Mouse (Mus musculus) CH12.LX (cell line): ENCODE results near the gene Nlrc3.

Source experiments
- CTCF ChIP-seq, 2 experiments: IDR thresholded peaks in 1 of 2; conservative IDR thresholded peaks in 1 of 2; 2 replicates each; pipeline ENCODE4 v1.5.1; 2011 to 2012; ENCODE audit warnings: low read depth in 2 of 2, low read length in 2 of 2, improper control_type of control experiment in 1 of 2, inconsistent platforms in 1 of 2, mild to moderate bottlenecking in 1 of 2, moderate library complexity in 1 of 2
- E2F4 ChIP-seq: IDR thresholded peaks from 2 replicates; pipeline ENCODE4 v1.6.1; 2011; ENCODE audit warnings: low read depth, low read length, improper control_type of control experiment; ENCODE audit not compliant: insufficient replicate concordance
- EP300 ChIP-seq: IDR thresholded peaks from 2 replicates; pipeline ENCODE4 v1.6.1; 2011; ENCODE audit warnings: low read length, improper control_type of control experiment
- HCFC1 ChIP-seq: IDR thresholded peaks from 2 replicates; pipeline ENCODE4 v1.6.1; 2012; ENCODE audit warnings: low read depth, mild to moderate bottlenecking, inconsistent platforms, low read length, improper control_type of control experiment
- MEF2A ChIP-seq: IDR thresholded peaks from 2 replicates; pipeline ENCODE4 v1.6.1; 2014; ENCODE audit warnings: low read depth, mild to moderate bottlenecking, inconsistent platforms, low read length, improper control_type of control experiment, borderline replicate concordance
- MXI1 ChIP-seq: IDR thresholded peaks from 2 replicates; pipeline ENCODE4 v1.6.1; 2011; ENCODE audit warnings: mild to moderate bottlenecking, low read depth, low read length, improper control_type of control experiment
- POLR2A ChIP-seq: IDR thresholded peaks from 2 replicates; pipeline ENCODE4 v1.6.1; 2011; ENCODE audit warnings: low read depth, mild to moderate bottlenecking, improper control_type of control experiment, low read length
- RCOR1 ChIP-seq: conservative IDR thresholded peaks from 2 replicates; pipeline ENCODE4 v1.6.1; 2012; ENCODE audit warnings: low read depth, mild to moderate bottlenecking, inconsistent platforms, low read length, improper control_type of control experiment
- SMC3 ChIP-seq: IDR thresholded peaks from 2 replicates; pipeline ENCODE4 v1.6.1; 2011; ENCODE audit warnings: low read depth, low read length, improper control_type of control experiment
- TCF12 ChIP-seq: IDR thresholded peaks from 2 replicates; pipeline ENCODE4 v1.6.1; 2014; ENCODE audit warnings: low read depth, mild to moderate bottlenecking, inconsistent platforms, low read length, improper control_type of control experiment
- USF1 ChIP-seq: IDR thresholded peaks from 2 replicates; pipeline ENCODE4 v1.6.1; 2014; ENCODE audit warnings: low read depth, mild to moderate bottlenecking, inconsistent platforms, low read length, improper control_type of control experiment
- ZKSCAN1 ChIP-seq: IDR thresholded peaks from 2 replicates; pipeline ENCODE4 v1.6.1; 2012; ENCODE audit warnings: low read depth, inconsistent platforms, low read length, improper control_type of control experiment, borderline replicate concordance

GRCm38 (mm10) chr16:3934091-3934490 is 42.3 kb downstream of the Nlrc3 start:
- TF ChIP-seq POLR2A (no peak), CTCF (conservative IDR thresholded peaks at IDR 0.05 in 1 of 2, IDR thresholded peaks at IDR 0.05 in 1 of 2; ENCODE audit: low read depth in 2 of 2, low read length in 2 of 2) (no peak), HCFC1 (no peak), EP300 (no peak), RCOR1 (no peak), USF1 (no peak), MXI1 (no peak), ZKSCAN1 (no peak), SMC3 (no peak), E2F4 (no peak), MEF2A (no peak), TCF12 (no peak)
